Mouse (Mus musculus) forebrain, embryonic 13.5 days (tissue): ENCODE results near the gene Scn8a. TPM values are rescaled to one million over a fixed set of nuclear protein-coding genes. Genes with fewer than 3 reads are reported as not detected.

Experiments used
- ATAC-seq: fragments of 200-750 bp; cut with Nextera tagmentation; 2 replicates; pipeline ENCODE4 v1.8.0; 2017
- H3K27ac ChIP-seq: fragments of 300-500 bp; sonication (generic); 2 replicates; pipeline ENCODE4 v1.5.1; 2015; ENCODE audit warnings: inconsistent platforms, mild to moderate bottlenecking, moderate library complexity
- H3K27me3 ChIP-seq: fragments of 300-500 bp; sonication (generic); 2 replicates; pipeline ENCODE4 v1.6.1; 2015; ENCODE audit warnings: mild to moderate bottlenecking, inconsistent platforms
- H3K36me3 ChIP-seq: fragments of 300-500 bp; sonication (generic); 2 replicates; pipeline ENCODE4 v1.6.1; 2015; ENCODE audit warnings: mild to moderate bottlenecking, inconsistent platforms; ENCODE audit not compliant: poor library complexity, severe bottlenecking
- H3K4me1 ChIP-seq: fragments of 300-500 bp; sonication (generic); 2 replicates; pipeline ENCODE4 v1.6.1; 2015; ENCODE audit warnings: inconsistent platforms
- H3K4me2 ChIP-seq: fragments of 300-500 bp; sonication (generic); 2 replicates; pipeline ENCODE4 v1.6.1; 2015; ENCODE audit warnings: inconsistent platforms, mild to moderate bottlenecking, moderate library complexity
- H3K4me3 ChIP-seq: fragments of 300-500 bp; sonication (generic); 2 replicates; pipeline ENCODE4 v1.5.1; 2015; ENCODE audit warnings: mild to moderate bottlenecking, inconsistent platforms
- H3K9ac ChIP-seq: fragments of 300-500 bp; sonication (generic); 2 replicates; pipeline ENCODE4 v1.6.1; 2015; ENCODE audit warnings: mild to moderate bottlenecking, inconsistent platforms
- H3K9me3 ChIP-seq: fragments of 300-500 bp; sonication (generic); replicated peaks from 2 replicates; pipeline ENCODE4 v1.6.1; 2016; ENCODE audit warnings: inconsistent platforms
- WGBS: fragments of 180-500 bp; shearing (Covaris S2); methylation state at CpG from one replicate; pipeline ENCODE4 v1.1.7; 2015; 5-methylcytosine and 5-hydroxymethylcytosine counted together
- polyA plus RNA-seq: library from polyadenylated mRNA; unstranded; fragments of >200 nt; fragmentation: Nextera tagmentation; extraction: Ambion mirVana; gene quantifications from 2 replicates; pipeline ENCODE4 v1.2.1, GENCODE M21; 2015

Scn8a gene
- polyA plus RNA-seq, 1 experiment from 2014 or later = 17.1 TPM

DNA sequence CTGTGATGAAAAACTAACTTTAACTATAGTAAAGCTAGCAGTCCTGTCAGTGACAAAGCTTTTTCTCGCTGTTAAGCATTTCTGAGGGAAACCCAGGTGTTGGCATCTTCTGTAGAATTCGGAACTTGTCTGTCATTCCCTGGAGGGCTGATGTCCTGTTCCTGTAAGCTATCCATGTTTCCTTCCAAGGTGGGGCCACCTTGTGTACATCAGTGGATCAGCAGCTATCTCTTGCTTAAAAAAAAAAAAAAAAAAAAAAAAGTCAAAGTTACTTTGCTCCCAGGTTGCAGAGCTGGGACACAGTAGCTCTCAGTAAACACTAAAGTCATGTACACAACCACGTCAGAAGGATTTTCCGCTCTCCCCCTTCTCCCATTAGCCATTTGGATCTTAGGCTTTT, 91.9 kb downstream of the Scn8a start:
- H3K9ac ChIP-seq = no peak overlapping the region
- no peak overlapping the region for H3K4me2 ChIP-seq
- no peak overlapping the region for H3K4me3 ChIP-seq
- H3K27me3 ChIP-seq = no peaks in the 10 kb centered on the region
- no peaks in the 10 kb centered on the region for H3K9me3 ChIP-seq
- H3K36me3 ChIP-seq = no peaks in the 10 kb centered on the region
- ATAC-seq = no peak
- H3K27ac ChIP-seq = no peak overlapping the region
- 81% methylated on average over 4 of the region's 4 CpGs for WGBS
- H3K4me1 ChIP-seq = no peaks in the 10 kb centered on the region

DNA sequence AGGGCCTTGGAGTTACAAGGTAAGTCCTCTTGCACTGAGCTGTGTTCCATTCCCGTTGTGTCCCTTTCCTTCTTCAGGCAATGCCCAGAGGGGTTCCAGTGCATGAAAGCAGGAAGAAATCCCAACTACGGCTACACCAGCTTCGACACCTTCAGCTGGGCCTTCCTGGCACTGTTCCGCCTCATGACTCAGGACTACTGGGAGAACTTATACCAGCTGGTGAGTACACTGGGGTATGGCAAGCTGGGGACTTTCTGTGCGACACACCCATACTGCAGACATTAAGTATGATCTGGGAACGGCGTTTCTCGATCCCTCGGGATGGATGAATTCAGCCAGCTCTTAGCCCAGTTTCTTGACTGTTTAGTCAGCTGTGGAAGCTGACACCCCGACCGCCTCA, 101.8 kb downstream of the Scn8a start:
- Histone ChIP-seq H3K27ac (no peak overlapping the region), H3K4me1 (peaks cover 5% of the 10 kb centered on the region; the same call in 1 of the 2 replicates), H3K9me3 (no peaks in the 10 kb centered on the region), H3K36me3 (peaks cover 39% of the 10 kb centered on the region), H3K27me3 (no peaks in the 10 kb centered on the region), H3K9ac (no peak overlapping the region), H3K4me3 (no peak overlapping the region), H3K4me2 (no peak overlapping the region)
- WGBS = 89% methylated on average over 11 of the region's 11 CpGs
- no peak for ATAC-seq

GRCm38 (mm10) chr15:100972795-100973194, 103.1 kb downstream of the Scn8a start:
- Histone ChIP-seq H3K4me1 (peaks cover 5% of the 10 kb centered on the region; the same call in 1 of the 2 replicates), H3K4me2 (no peak overlapping the region), H3K27ac (no peak overlapping the region), H3K9me3 (no peaks in the 10 kb centered on the region), H3K36me3 (peaks cover 39% of the 10 kb centered on the region), H3K4me3 (no peak overlapping the region), H3K27me3 (no peaks in the 10 kb centered on the region), H3K9ac (no peak overlapping the region)
- no peak for ATAC-seq
- WGBS = 33% methylated on average over 11 of the region's 11 CpGs

GRCm38 (mm10) chr15:100974679-100975078, 105.0 kb downstream of the Scn8a start:
- Histone ChIP-seq H3K9ac (no peak overlapping the region), H3K4me1 (peaks cover 5% of the 10 kb centered on the region; the same call in 1 of the 2 replicates), H3K27ac (no peak overlapping the region), H3K4me3 (no peak overlapping the region), H3K9me3 (no peaks in the 10 kb centered on the region), H3K27me3 (no peaks in the 10 kb centered on the region), H3K36me3 (peaks cover 46% of the 10 kb centered on the region), H3K4me2 (no peak overlapping the region)
- WGBS = 90% methylated on average over 1 of the region's 1 CpGs
- ATAC-seq = no peak

DNA sequence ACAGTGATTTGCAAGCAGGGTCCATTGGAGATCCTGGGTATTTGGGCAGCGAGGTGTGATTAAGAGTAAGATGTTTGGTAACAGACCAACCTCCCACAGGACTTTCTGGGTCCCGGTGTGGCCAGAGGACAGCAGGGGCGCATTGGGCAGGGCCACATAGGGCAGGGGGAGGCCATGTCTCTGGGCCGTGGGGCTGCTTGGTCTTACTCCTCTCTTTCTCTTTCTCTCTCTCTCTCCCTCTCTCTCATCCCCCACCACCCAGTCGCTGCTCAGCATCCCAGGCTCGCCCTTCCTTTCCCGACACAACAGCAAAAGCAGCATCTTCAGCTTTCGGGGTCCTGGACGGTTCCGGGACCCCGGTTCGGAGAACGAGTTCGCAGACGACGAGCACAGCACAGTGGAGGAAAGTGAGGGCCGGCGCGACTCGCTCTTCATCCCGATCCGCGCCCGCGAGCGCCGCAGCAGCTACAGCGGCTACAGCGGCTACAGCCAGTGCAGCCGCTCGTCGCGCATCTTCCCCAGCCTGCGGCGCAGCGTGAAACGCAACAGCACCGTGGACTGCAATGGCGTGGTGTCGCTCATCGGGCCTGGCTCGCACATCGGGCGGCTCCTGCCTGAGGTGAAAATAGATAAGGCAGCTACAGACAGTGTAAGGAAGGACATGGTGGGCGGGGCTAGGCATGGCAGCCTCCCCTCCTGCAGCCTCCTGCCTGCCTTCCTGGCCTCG, 113.9 kb downstream of the Scn8a start:
- H3K4me3 ChIP-seq = peak overlapping the region; percentile 51
- H3K9me3 ChIP-seq = no peaks in the 10 kb centered on the region
- WGBS = under 1% methylated on average over 46 of the region's 46 CpGs
- H3K4me1 ChIP-seq = peaks cover 28% of the 10 kb centered on the region
- peaks cover 7% of the 10 kb centered on the region; the same call in 1 of the 2 replicates for H3K36me3 ChIP-seq
- no peaks in the 10 kb centered on the region for H3K27me3 ChIP-seq
- peak overlapping the region; percentile 79 for H3K9ac ChIP-seq
- H3K27ac ChIP-seq = peak overlapping the region; percentile 55
- peak overlapping the region; percentile 80 for H3K4me2 ChIP-seq
- peak; percentile 92 for ATAC-seq

GRCm38 (mm10) chr15:100984154-100984893, 114.7 kb downstream of the Scn8a start:
- Histone ChIP-seq H3K4me3 (peak overlapping the region; percentile 51), H3K27ac (peak overlapping the region; percentile 55; the same call in 1 of the 2 replicates), H3K9ac (peak overlapping the region; percentile 79), H3K9me3 (no peaks in the 10 kb centered on the region), H3K36me3 (peaks cover 3% of the 10 kb centered on the region; the same call in 1 of the 2 replicates), H3K4me1 (peaks cover 28% of the 10 kb centered on the region), H3K27me3 (no peaks in the 10 kb centered on the region), H3K4me2 (peak overlapping the region; percentile 80)
- peak; percentile 44; the same call in 1 of the 2 replicates for ATAC-seq
- 26% methylated on average over 12 of the region's 12 CpGs for WGBS

DNA sequence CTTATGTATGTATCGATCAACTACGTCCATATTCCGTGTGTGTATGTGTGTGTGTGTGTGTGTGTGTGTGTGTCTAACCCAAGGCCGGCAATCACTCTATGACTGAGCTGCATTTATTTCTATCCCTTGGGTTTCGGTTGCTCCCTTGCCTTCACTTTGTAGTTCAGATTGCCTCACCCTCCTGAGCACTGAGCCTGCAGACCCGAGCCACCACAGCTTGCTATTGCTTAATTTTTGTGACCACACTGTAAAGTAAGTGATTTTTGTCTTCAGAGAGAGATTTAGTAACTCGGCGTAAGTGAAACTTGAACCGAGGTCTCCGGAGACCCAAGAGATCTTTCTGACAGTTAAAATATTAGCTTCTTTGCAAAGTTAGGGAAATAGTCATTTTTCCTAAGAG, 116.8 kb downstream of the Scn8a start:
- H3K36me3 ChIP-seq = peaks cover 7% of the 10 kb centered on the region; the same call in 1 of the 2 replicates
- H3K9ac ChIP-seq = no peak overlapping the region
- H3K4me2 ChIP-seq = no peak overlapping the region
- peak overlapping the region; percentile 25; the same call in 1 of the 2 replicates for H3K27ac ChIP-seq
- no peaks in the 10 kb centered on the region for H3K27me3 ChIP-seq
- no peak overlapping the region for H3K4me3 ChIP-seq
- no peak for ATAC-seq
- 88% methylated on average over 10 of the region's 10 CpGs for WGBS
- no peaks in the 10 kb centered on the region for H3K9me3 ChIP-seq
- peaks cover 28% of the 10 kb centered on the region for H3K4me1 ChIP-seq

DNA sequence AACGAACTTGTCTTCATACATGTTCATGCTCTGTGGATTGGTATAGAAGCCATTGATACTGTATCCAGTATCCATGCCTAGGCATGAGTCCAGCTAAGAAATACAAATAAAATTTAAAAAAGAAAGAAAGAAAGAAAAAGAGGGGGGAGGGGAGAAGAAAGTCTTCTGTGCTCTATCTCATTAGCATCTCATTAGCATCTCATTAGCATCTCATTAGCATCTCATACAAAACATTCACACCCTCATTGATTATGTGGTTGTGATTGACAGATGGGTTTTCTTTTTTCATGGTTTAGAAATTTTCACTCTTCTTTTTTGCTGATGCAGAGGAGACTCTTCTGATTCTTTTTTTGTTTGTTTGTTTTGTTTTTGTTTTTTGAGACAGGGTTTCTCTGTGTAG, 117.4 kb downstream of the Scn8a start:
- Histone ChIP-seq H3K4me2 (no peak overlapping the region), H3K9ac (no peak overlapping the region), H3K4me1 (peaks cover 28% of the 10 kb centered on the region), H3K36me3 (peaks cover 7% of the 10 kb centered on the region; the same call in 1 of the 2 replicates), H3K27ac (no peak overlapping the region), H3K27me3 (no peaks in the 10 kb centered on the region), H3K4me3 (no peak overlapping the region), H3K9me3 (no peaks in the 10 kb centered on the region)
- 63% methylated on average over 1 of the region's 1 CpGs for WGBS
- ATAC-seq = 0 out of 2 replicates have a peak, but pooled peaks have one; percentile 19

DNA sequence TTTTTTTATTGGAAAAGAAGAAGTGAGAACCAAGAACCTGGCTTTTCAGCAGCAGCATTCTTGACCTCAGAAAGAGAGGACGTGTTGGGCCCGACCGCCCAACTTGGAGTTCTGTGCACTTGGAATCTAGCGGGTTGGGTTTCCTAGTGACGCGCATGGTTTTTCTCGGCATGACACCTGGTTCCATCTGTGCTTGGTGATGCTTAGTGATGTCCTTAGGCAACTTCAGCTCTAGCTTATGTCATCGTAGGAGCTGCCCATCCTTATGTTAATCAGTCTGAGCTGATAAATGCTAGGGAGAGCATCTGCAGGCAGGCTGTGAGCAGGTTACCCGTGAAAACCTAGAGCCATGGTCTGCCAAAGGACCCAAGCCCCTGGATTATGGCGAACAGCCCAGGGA, 120.6 kb downstream of the Scn8a start:
- no peak overlapping the region for H3K27ac ChIP-seq
- no peaks in the 10 kb centered on the region for H3K9me3 ChIP-seq
- no peak overlapping the region for H3K9ac ChIP-seq
- 95% methylated on average over 10 of the region's 10 CpGs for WGBS
- peaks cover 7% of the 10 kb centered on the region; the same call in 1 of the 2 replicates for H3K36me3 ChIP-seq
- no peak overlapping the region for H3K4me2 ChIP-seq
- no peak overlapping the region for H3K4me3 ChIP-seq
- no peaks in the 10 kb centered on the region for H3K27me3 ChIP-seq
- ATAC-seq = no peak
- peaks cover 12% of the 10 kb centered on the region for H3K4me1 ChIP-seq

- Histone ChIP-seq H3K27me3 (no peaks in the 10 kb centered on the region), H3K9me3 (no peaks in the 10 kb centered on the region), H3K36me3 (peaks cover 1% of the 10 kb centered on the region), H3K4me1 (no peaks in the 10 kb centered on the region), H3K9ac (no peak overlapping the region), H3K4me3 (no peak overlapping the region), H3K27ac (no peak overlapping the region), H3K4me2 (no peak overlapping the region)
- peak; percentile 58; the same call in 1 of the 2 replicates for ATAC-seq
- WGBS = 27% methylated on average over 4 of the region's 4 CpGs
These were observed 127.4 kb downstream of the Scn8a start for GRCm38 (mm10) chr15:100997090-100997489.

GRCm38 (mm10) chr15:101001685-101002084, 132.0 kb downstream of the Scn8a start:
- no peaks in the 10 kb centered on the region for H3K9me3 ChIP-seq
- no peak for ATAC-seq
- H3K4me3 ChIP-seq = no peak overlapping the region
- H3K36me3 ChIP-seq = peaks cover 8% of the 10 kb centered on the region
- no peak overlapping the region for H3K9ac ChIP-seq
- no peaks in the 10 kb centered on the region for H3K27me3 ChIP-seq
- 97% methylated on average over 1 of the region's 1 CpGs for WGBS
- peaks cover 9% of the 10 kb centered on the region; the same call in 1 of the 2 replicates for H3K4me1 ChIP-seq
- H3K27ac ChIP-seq = no peak overlapping the region
- H3K4me2 ChIP-seq = no peak overlapping the region

DNA sequence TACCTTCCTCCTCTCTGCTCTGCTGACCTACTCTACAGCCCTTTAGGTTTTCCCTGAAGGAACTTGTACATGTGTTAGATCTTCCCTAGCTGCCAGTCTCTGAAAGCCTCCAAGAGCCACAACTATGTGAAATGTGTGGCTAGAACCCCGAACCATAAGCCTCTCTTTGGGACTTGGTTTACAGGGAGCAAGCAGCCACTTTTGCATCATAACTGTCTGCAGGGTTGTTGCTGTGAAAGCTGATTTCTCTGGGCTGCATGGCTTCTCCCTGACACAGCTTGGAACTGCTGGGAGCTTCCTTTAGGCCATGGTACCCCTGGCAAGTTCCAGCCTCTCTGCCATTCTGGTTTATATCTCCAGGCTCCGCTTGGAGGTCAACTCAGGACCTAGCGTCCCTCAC, 132.8 kb downstream of the Scn8a start:
- Histone ChIP-seq H3K36me3 (peaks cover 8% of the 10 kb centered on the region), H3K9ac (no peak overlapping the region), H3K4me2 (no peak overlapping the region), H3K9me3 (no peaks in the 10 kb centered on the region), H3K27ac (no peak overlapping the region), H3K4me3 (no peak overlapping the region), H3K27me3 (no peaks in the 10 kb centered on the region), H3K4me1 (peaks cover 15% of the 10 kb centered on the region; the same call in 1 of the 2 replicates)
- 95% methylated on average over 3 of the region's 3 CpGs for WGBS
- ATAC-seq = no peak
